Mouse (Mus musculus) neural tube, embryonic 11.5 days (tissue): ENCODE data around the gene Rab11fip2. TPM values are rescaled to one million over a fixed set of nuclear protein-coding genes. Genes with fewer than 3 reads are reported as not detected.

Source experiments
- ATAC-seq: fragments of 200-750 bp; cut with Nextera tagmentation; 2 replicates; pipeline ENCODE4 v1.8.0; 2017; ENCODE audit warnings: moderate number of reproducible peaks, mild to moderate bottlenecking, moderate TSS enrichment, moderate library complexity; ENCODE audit not compliant: insufficient read depth, low FRiP score, low TSS enrichment
- DNase-seq: peaks from one replicate; pipeline ENCODE4 v3.0.0-alpha.2; 2015; ENCODE audit warnings: low spot score
- H3K27ac ChIP-seq: fragments of 300-500 bp; sonication (generic); 2 replicates; pipeline ENCODE4 v1.5.1; 2014; ENCODE audit warnings: low read depth, mild to moderate bottlenecking, low read length
- H3K27me3 ChIP-seq: fragments of 300-500 bp; sonication (generic); 2 replicates; pipeline ENCODE4 v1.6.1; 2014; ENCODE audit warnings: mild to moderate bottlenecking, low read length, mixed read lengths; ENCODE audit not compliant: control insufficient read depth, insufficient read depth
- H3K36me3 ChIP-seq: fragments of 300-500 bp; sonication (generic); 2 replicates; pipeline ENCODE4 v1.6.1; 2014; ENCODE audit warnings: mild to moderate bottlenecking, low read length, moderate library complexity, mixed read lengths; ENCODE audit not compliant: control insufficient read depth, insufficient read depth
- H3K4me1 ChIP-seq: fragments of 300-500 bp; sonication (generic); 2 replicates; pipeline ENCODE4 v1.6.1; 2014; ENCODE audit warnings: low read length, mixed read lengths; ENCODE audit not compliant: control insufficient read depth, insufficient read depth
- H3K4me2 ChIP-seq: fragments of 300-500 bp; sonication (generic); 2 replicates; pipeline ENCODE4 v1.6.1; 2014; ENCODE audit warnings: low read depth, mild to moderate bottlenecking, moderate library complexity
- H3K4me3 ChIP-seq: fragments of 300-500 bp; sonication (generic); 2 replicates; pipeline ENCODE4 v1.5.1; 2014; ENCODE audit warnings: low read depth, low read length
- H3K9ac ChIP-seq: fragments of 300-500 bp; sonication (generic); 2 replicates; pipeline ENCODE4 v1.6.1; 2014; ENCODE audit warnings: mild to moderate bottlenecking, low read length
- H3K9me3 ChIP-seq: fragments of 300-500 bp; sonication (generic); 2 replicates; pipeline ENCODE4 v1.6.1; 2016; ENCODE audit warnings: low read length; ENCODE audit not compliant: control insufficient read depth
- WGBS: fragments of 180-500 bp; shearing (Covaris S2); extraction: QIAGEN DNeasy Blood & Tissue Kit; methylation state at CpG from one replicate; pipeline ENCODE4 v1.1.7; 2014; 5-methylcytosine and 5-hydroxymethylcytosine counted together
- polyA plus RNA-seq: library from polyadenylated mRNA; unstranded; fragments of >200 nt; fragmentation: Nextera tagmentation; extraction: Ambion mirVana; gene quantifications from 2 replicates; pipeline ENCODE4 v1.2.1, GENCODE M21; 2014

The Rab11fip2 gene
- polyA plus RNA-seq, 1 experiment from 2014 or later = 3.7 TPM

GRCm38 (mm10) chr19:59920846-59921245, 22.6 kb downstream of the Rab11fip2 start:
- no peak for ATAC-seq
- no peak overlapping the region for H3K4me3 ChIP-seq
- H3K27me3 ChIP-seq = no peaks in the 10 kb centered on the region
- no peak overlapping the region for H3K27ac ChIP-seq
- DNase-seq = no peak
- H3K4me1 ChIP-seq = no peaks in the 10 kb centered on the region
- no peak overlapping the region for H3K9ac ChIP-seq
- no peaks in the 10 kb centered on the region for H3K9me3 ChIP-seq
- H3K36me3 ChIP-seq = no peaks in the 10 kb centered on the region
- H3K4me2 ChIP-seq = no peak overlapping the region
- WGBS = 81% methylated on average over 3 of the region's 3 CpGs

GRCm38 (mm10) chr19:59917901-59918613, 25.4 kb downstream of the Rab11fip2 start:
- DNase-seq (no peak), ATAC-seq (no peak)
- H3K9ac ChIP-seq = no peak overlapping the region
- H3K36me3 ChIP-seq = no peaks in the 10 kb centered on the region
- H3K27me3 ChIP-seq = no peaks in the 10 kb centered on the region
- H3K4me1 ChIP-seq = no peaks in the 10 kb centered on the region
- no peak overlapping the region for H3K4me2 ChIP-seq
- H3K27ac ChIP-seq = no peak overlapping the region
- no peaks in the 10 kb centered on the region for H3K9me3 ChIP-seq
- WGBS = 79% methylated on average over 2 of the region's 2 CpGs
- H3K4me3 ChIP-seq = no peak overlapping the region

- ATAC-seq = no peak
- H3K9ac ChIP-seq = no peak overlapping the region
Measured at GRCm38 (mm10) chr19:59911554-59911953, 31.9 kb downstream of the Rab11fip2 start.

GRCm38 (mm10) chr19:59905296-59906081, 38.0 kb downstream of the Rab11fip2 start:
- Histone ChIP-seq H3K9me3 (no peaks in the 10 kb centered on the region), H3K4me3 (no peak overlapping the region), H3K4me1 (no peaks in the 10 kb centered on the region), H3K36me3 (no peaks in the 10 kb centered on the region), H3K4me2 (no peak overlapping the region), H3K27me3 (no peaks in the 10 kb centered on the region), H3K27ac (no peak overlapping the region), H3K9ac (no peak overlapping the region)
- WGBS = 67% methylated on average over 1 of the region's 1 CpGs
- ATAC-seq (no peak), DNase-seq (no peak)

More at GRCm38 (mm10) chr19:59911554-59911953, 31.9 kb downstream of the Rab11fip2 start:
- H3K27me3 ChIP-seq = no peaks in the 10 kb centered on the region
- 36% methylated on average over 4 of the region's 4 CpGs for WGBS
- H3K4me2 ChIP-seq = no peak overlapping the region
- H3K27ac ChIP-seq = no peak overlapping the region
- H3K36me3 ChIP-seq = no peaks in the 10 kb centered on the region
- no peaks in the 10 kb centered on the region for H3K4me1 ChIP-seq
- H3K4me3 ChIP-seq = no peak overlapping the region
- H3K9me3 ChIP-seq = no peaks in the 10 kb centered on the region
- DNase-seq = no peak

- Histone ChIP-seq H3K27me3 (no peaks in the 10 kb centered on the region), H3K27ac (no peak overlapping the region), H3K4me1 (no peaks in the 10 kb centered on the region), H3K4me3 (no peak overlapping the region), H3K36me3 (no peaks in the 10 kb centered on the region), H3K4me2 (no peak overlapping the region), H3K9ac (no peak overlapping the region), H3K9me3 (no peaks in the 10 kb centered on the region)
- DNase-seq = no peak
- 96% methylated on average over 4 of the region's 4 CpGs for WGBS
- ATAC-seq = no peak
Measured at GRCm38 (mm10) chr19:59899965-59900364, 43.5 kb downstream of the Rab11fip2 start.

GRCm38 (mm10) chr19:59898301-59898700, 45.2 kb downstream of the Rab11fip2 start:
- no peak for ATAC-seq

GRCm38 (mm10) chr19:59889383-59889782, 54.1 kb downstream of the Rab11fip2 start:
- WGBS = 83% methylated on average over 4 of the region's 4 CpGs
- H3K4me1 ChIP-seq = no peaks in the 10 kb centered on the region

More at GRCm38 (mm10) chr19:59898301-59898700, 45.2 kb downstream of the Rab11fip2 start:
- H3K4me1 ChIP-seq = no peaks in the 10 kb centered on the region
- no peak overlapping the region for H3K4me3 ChIP-seq
- 91% methylated on average over 4 of the region's 4 CpGs for WGBS
- no peak overlapping the region for H3K27ac ChIP-seq
- H3K9ac ChIP-seq = no peak overlapping the region
- H3K36me3 ChIP-seq = no peaks in the 10 kb centered on the region
- H3K4me2 ChIP-seq = no peak overlapping the region
- no peaks in the 10 kb centered on the region for H3K27me3 ChIP-seq
- H3K9me3 ChIP-seq = no peaks in the 10 kb centered on the region
- no peak for DNase-seq

GRCm38 (mm10) chr19:59888846-59889245, 54.6 kb downstream of the Rab11fip2 start:
- ATAC-seq = no peak

More at GRCm38 (mm10) chr19:59889383-59889782, 54.1 kb downstream of the Rab11fip2 start:
- H3K4me3 ChIP-seq = no peak overlapping the region
- no peaks in the 10 kb centered on the region for H3K27me3 ChIP-seq
- DNase-seq = no peak
- no peak overlapping the region for H3K9ac ChIP-seq
- H3K27ac ChIP-seq = no peak overlapping the region
- H3K36me3 ChIP-seq = no peaks in the 10 kb centered on the region
- no peaks in the 10 kb centered on the region for H3K9me3 ChIP-seq
- H3K4me2 ChIP-seq = no peak overlapping the region
- ATAC-seq = no peak

More at GRCm38 (mm10) chr19:59888846-59889245, 54.6 kb downstream of the Rab11fip2 start:
- Histone ChIP-seq H3K4me3 (no peak overlapping the region), H3K9ac (no peak overlapping the region), H3K27me3 (no peaks in the 10 kb centered on the region), H3K4me1 (no peaks in the 10 kb centered on the region), H3K4me2 (no peak overlapping the region), H3K36me3 (no peaks in the 10 kb centered on the region), H3K9me3 (no peaks in the 10 kb centered on the region), H3K27ac (no peak overlapping the region)
- DNase-seq = no peak
- 93% methylated on average over 2 of the region's 2 CpGs for WGBS
